Mouse (Mus musculus) cerebellum, postnatal 10 days (tissue): ENCODE results near the gene B3galt4.
A peak's percentile ranks its signal among the peaks of the same experiment; 100 is the strongest.
"Not testable (repeated sequence)": the region's sequence is repeated elsewhere in the genome, so short reads cannot be mapped to it uniquely, and the experiment has no call there.

ENCODE experiments used
- DNase-seq, 2 experiments: peaks; one replicate each; pipeline ENCODE4 v3.0.0; 2021; ENCODE audit warnings: mixed read lengths in 2 of 2

B3galt4 gene

DNA sequence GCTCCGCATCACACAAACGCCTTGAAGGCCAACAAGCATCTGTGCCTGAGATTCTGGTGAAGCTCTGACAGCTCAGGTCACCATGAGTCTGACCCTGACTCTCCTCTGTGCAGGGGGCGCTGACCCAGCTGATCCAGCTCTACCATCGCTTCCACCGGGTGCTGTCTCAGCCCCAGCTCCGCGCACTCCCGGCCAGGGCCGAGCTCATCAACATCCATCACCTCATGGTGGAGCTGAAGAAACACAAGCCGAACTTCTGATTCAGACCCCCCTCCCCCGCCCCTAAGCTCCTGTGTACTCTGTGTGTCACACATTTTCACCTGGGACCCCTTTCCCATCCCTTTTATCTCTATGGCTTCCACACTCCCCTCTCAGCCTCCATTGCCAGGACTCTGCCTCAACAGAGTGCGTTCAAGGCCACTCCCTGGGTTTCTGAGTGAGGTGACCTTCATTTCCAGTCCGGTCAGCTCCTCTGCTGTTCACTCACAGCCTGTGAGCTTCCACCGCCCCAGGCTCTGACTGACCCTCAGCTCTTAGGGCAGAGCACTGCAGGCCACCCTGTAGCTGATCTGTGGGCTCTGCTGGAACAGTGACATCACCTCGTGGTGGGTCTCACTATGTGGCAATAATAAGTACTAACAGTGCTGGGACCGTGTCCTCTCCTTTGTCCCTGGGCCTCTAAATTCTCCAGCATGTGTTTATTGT lies 14.7 kb upstream of the B3galt4 start:
- no peak for DNase-seq

DNA sequence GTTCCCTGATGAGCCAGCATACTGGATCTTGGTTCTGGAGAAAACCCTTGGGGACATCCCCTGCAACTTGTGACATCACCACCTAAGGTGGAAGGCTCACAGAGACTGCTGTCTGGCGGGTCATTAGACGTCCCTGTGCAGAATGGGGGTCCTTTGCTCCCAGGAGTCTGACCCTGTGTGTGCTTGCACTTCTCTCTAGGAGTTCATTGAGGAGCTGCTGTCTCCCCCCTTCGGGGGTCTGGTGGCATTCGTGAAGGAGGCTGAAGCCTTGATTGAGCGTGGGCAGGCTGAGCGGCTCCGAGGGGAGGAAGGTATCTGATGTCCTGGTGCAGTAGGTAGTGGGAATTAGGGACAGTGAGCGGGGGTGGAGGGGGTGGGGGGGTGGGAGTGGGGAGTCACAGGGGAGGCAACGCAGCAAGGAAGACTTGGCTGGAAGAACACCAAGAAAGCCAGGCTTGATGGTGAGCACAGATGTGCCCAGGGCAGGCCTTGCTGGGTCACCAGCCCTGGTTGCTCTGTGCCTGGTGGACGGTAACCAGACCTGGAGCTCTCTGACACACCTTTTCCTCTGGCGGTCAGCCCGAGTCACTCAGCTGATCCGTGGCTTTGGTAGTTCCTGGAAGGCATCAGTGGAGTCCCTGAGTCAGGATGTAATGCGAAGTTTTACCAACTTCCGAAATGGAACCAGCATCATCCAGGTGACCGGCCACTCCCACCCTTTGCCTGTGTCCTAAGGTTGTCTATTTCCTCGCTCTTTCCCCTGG lies 14.0 kb upstream of the B3galt4 start:
- DNase-seq: no peak

DNA sequence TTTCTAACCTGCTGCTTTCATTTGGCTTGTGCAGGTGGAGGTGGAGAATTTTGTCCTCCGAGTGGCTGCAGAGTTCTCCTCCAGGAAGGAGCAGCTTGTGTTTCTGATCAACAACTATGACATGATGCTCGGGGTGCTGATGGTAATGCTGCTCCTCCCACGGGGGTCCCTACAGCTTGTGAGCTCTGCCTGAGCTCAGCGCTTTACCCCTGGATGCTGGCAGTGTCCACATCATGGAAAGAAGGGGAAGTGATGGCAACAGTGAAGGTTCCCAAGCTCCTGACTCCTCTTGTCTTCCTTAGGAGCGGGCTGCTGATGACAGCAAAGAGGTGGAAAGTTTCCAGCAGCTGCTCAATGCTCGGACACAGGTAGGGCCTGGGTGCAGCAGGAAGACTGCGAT lies 11.6 kb upstream of the B3galt4 start:
- no peak for DNase-seq

DNA sequence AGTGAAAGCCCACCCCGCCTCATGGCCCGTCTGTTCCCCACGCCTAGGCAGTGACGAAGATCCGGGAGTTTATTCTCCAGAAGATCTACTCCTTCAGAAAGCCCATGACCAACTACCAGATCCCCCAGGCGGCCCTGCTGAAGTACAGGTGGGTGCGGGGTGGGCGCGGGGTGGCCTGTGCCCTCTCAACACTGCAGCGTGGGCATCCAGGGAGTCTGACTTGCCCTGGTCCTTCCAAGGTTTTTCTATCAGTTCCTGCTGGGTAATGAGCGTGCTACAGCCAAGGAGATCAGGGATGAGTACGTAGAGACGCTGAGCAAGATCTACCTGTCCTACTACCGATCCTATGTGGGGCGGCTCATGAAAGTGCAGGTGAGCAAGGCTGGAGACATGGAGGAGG lies 8.7 kb upstream of the B3galt4 start:
- DNase-seq: no peak

DNA sequence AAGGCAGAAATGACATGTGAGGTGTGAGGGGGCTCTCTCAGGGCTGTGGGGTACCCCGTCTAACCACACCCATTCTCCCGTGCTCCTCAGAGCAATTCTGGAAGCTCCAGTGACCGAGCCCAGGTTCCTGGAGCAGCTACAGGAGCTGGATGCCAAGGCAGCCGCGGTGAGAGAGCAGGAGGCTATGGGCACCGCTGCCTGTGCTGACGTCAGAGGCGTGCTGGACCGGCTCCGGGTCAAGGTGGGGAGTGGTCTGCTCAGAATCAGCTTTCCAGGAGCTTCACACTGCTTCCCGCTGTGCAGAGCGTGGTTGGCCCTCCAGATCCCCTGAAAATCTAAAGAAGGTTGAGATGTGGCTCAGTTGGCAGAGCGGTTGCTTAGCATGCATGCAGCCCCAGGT lies 7.8 kb upstream of the B3galt4 start:
- DNase-seq: no peak

DNA sequence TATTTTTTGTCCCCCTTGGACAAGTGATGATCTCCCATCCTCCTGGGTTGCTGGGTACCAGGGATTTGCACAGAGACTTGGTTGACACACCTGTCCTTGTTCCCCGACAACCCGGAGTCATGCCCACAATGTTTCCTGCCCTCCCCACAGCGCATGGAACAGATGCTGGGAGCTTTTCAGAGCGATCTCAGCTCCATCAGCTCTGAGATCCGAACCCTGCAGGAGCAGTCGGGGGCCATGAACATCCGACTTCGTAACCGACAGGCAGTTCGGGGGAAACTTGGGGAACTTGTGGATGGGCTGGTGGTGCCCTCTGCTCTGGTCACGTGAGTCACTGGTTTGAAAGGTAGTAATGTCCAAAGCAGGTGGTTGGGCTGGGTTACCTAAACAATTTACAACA lies 7.2 kb upstream of the B3galt4 start:
- no peak for DNase-seq

DNA sequence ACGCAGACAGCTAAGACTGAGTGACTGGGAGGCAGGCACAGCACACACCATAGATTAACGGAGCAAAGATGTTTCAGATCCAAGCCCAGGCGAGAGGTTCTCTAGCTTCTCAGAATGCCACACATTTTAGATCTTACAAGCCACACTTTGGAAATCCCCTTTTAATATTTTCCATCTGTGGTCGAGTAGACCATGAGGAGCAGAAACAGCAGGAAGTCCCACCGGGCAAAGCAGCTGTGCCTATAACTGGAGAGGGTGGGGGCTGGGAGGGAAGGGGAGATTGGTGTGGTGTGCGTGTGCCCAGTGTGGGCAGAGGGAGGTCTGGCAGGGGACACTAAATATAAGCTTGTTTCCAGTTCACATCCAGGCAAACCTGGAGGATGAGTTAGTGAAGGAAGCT lies 6.2 kb upstream of the B3galt4 start:
- no peak for DNase-seq

DNA sequence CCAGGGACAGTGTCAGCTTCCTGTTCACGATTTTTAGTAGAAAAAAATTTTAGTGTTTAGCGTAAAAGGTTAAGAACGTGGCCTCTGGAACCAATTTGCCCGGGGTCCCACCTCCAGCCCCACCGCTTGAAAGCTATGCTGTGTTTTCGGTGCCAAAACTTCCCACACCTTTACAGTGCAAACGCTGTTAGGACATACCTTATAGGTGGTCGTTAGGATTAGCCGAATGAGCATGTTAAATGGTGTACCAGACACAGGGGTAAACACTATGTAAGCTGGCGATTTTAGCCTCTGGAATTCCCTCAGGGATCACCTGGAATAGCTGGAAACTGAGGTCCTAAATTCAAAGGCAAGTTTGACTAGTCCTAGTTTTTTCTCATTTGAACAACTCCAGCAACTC lies 5.0 kb upstream of the B3galt4 start:
- DNase-seq: no peak

DNA sequence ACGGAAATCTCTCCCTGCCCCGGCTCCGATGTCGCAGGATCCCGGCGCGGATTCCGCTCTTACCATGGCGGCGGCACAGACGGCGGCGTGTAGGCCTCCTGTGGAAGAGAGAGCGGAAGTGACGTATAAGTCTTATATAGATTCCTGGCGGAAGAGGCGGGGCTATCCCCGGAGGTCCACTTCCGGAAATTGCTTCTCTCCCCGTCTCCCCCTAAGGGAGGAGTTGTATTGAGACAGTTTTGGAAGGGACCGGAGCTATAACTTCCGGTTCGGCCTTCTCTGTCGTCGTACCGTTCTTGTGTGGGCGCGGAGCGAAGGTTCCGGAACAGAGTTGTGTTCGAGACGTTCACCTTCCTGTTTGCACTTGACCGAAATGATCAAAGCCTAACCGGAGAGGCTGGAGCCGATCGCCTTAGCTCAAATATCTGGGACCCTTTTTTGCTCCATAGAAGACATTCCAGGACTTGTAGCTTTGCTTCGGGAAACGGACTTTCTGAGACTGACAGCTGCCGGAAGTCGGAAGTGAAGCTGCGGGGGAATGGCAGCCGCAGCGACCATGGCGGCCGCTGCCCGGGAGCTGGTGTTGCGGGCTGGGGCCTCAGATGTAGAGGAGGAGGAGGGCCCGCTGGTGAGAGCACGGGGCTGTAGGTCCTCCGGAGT lies 4.4 kb upstream of the B3galt4 start, which contains the start of the genes Vps52 and Rps18:
Gene Vps52, plus strand, starts transcription at position 258 of the 660 bp plus-strand sequence.
Gene Rps18, minus strand, starts transcription at position 447 of the 660 bp plus-strand sequence.
- DNase-seq: peak; percentile 97 to 99

DNA sequence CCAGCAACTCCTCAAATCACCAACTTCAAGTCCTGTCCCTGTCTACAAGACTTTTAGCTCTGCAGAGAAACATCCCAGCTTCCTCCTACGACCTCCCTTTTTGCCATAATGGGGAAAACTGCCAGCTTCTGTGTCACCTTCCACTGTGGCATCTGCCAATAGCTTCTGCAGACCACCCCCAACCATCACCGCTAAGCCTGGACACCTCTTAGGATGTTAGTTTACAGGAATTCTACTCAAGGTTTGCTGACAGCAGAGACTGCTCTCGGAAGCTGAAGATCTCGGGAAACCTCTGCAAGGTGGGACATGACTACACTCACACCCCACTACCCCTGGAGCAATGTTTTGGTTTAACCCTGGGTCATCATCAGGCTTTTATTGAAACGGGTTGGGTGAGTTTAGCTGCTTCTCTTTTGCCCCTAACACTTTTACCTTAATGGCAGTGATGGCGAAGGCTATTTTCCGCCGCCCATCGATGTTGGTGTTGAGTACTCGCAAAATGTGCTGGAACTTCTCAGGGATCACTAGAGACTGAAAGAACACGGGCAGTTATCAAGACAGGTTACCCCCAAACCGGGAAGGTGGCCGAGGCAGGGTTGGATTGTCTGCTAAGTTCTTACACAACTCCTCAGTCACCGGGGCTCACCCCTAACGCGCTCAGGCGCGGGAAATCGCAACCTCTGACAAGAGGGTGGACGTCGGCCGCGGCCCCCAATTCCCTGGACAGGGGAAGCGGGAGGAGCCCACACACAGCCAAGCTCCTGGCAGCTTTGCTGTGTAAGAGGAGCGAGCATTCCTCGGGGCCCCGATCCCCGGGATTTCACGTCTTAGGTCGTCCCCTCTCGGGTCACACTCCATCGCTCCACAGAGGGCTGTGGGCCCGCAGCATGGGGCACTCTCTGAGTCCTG lies 3.6 kb upstream of the B3galt4 start:
- DNase-seq: no peak

DNA sequence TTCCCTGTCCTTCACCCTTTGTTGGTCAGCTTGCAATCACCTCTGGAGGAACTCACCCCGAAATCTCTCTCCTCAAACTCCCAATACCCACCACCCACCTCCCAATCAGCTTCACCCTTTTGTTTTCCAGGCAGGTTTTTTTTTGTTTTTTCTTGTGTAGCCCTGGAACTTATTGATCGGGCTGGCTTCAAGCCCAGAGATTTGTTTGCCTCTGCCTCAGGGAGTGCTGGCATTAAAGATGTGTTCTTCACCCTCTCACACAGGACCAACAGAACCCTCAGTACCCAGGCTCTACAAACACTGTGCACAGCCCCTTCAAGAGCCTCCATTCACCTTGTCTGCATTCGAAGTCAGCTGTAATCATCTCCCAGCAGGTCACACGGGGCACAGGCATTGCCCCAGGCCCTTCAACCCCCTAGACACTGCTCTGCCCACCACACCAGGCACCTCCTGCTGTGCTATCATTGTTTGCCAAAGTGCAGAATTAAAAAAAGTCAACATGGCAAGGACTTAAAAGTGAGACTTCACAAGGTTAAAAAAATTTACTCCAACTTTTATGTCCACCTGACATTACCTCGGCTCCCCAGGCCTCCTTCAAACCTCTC lies 2.8 kb upstream of the B3galt4 start:
- DNase-seq: no peak

DNA sequence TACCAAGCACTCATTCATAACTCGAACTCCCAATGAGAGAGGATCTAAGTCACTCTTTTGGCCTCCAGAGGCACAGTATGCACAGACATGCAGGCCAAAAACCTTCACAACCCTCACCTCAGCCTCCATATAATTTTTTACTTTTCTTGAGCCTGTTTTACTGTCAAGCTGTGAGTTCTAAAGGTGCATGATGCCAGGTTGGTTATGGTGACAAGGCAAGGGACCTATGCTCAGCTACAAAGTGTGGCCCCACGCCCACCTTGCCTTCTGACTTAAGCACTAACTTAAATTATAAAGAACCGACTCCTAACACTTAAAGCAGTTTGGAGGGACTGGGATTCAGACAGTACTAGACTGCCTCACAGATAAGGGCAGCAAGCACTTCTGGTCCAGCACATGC lies 2.0 kb upstream of the B3galt4 start:
- DNase-seq: no peak

DNA sequence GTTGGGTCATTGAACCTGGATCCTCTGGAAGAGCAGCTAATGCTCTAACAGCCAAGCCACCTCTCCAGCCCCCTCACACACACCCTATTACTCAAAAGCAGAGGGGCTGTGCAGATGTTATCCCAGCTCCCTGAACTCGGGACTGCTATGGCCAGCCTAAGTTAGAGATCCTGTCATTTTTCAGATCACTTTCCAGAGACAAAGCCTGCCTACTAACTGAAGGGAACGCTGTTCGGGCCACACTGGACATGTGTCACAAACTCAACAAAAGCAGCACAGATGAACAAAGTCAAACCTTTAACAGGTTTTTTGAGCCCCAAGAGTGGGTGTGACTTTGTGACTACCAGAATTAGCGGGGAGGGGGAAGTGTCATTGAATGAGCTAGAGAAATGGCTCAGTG lies 1.6 kb upstream of the B3galt4 start:
- no peak for DNase-seq

DNA sequence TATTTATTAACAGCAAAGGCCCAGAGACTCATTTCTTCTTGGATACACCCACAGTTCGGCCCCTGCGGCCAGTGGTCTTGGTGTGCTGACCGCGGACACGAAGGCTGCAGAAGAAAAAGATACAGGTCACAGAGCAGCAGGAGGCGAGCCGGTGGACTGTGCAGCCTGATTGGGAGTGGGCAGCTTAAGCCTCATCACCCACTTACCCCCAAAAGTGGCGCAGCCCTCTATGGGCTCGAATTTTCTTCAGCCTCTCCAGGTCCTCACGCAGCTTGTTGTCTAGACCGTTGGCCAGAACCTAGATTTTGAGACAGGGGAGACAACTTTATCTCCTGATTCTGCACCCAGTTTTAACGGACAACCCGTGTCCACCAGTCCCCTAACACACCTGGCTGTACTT lies 727 bp upstream of the B3galt4 start:
- not testable (repeated sequence) for DNase-seq

DNA sequence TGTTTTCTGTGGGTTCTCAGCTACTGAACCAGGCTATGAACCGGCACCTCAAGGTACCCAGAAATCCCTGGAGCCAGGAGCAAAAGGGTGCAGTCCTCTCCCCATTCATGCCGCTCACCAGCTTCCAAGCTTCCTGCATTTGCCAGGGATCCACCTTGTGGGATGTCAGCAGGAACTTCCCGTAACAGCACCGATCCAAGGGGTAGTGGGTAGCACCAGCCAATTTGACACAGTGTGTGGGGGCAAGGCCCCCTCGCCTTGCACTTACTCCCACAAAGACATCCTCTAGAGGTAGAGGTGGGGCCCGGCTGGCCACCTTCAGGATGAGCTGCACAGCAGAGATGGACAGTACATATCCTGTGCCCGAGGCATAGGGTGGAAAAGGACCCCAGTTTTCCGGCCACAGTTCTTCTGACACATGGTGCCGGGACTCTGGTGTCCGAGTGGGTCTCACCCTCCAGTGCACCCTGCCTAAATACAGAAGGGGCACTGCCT lies 1.1 kb downstream of the B3galt4 start:
- no peak for DNase-seq

DNA sequence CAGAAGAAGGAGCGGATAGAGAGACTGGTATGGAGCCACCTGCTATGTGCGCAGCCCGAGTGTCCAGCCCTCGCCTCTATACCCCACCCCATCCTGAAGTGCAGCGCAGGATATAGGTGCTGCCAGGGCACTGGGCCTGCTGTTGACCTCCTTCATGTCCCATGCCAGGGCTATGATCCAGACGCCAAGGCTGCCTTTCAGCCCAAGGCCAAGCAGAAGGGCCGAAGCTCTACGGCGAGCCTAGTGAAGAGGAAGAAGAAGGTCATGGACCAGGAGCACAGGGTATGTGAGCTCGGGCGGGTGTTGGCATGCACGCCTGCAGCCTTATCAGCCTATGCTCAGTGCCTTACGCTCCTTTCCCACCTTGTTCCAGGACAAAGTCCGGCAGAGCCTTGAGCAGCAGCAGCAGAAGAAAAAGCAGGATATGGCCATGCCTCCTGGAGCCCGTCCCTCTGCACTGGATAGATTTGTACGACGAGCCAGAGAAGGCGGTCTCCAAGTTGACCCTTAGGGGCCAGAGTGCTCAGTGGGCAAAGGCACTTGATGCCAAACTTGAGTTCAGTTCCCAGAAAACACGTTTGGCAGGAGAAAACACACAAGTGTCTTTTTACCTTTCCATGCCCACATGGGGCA lies 2.3 kb downstream of the B3galt4 start:
- no peak for DNase-seq

DNA sequence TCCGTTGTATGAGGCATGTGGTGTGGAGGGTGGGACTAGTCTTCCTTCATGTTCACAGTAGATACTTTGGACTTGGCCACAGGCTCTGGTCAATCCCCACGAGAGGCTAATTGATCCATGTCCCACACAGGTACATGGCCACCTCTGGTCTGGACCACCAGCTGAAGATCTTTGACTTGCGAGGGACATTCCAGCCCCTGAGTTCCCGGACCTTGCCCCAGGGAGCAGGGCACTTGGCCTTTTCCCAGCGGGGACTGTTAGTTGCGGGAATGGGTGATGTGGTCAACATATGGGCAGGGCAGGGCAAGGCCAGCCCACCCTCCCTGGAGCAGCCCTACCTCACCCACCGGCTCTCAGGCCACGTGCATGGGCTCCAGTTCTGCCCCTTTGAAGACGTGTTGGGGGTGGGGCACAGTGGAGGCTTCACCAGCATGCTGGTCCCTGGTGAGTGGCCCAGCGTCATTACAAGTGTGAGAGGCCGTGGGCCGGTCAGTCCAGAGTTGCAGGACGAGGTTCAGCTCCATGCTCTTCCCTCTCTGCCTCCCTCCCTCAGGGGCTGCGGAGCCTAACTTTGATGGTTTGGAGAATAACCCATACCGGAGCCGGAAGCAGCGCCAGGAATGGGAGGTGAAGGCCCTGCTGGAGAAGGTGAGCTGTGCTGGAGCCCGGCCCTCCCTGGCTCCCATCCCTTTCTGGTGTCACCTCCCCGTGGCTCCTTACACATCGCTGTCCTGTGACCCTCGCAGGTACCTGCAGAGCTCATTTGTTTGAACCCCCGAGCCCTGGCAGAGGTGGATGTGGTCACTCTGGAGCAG lies 3.0 kb downstream of the B3galt4 start:
- no peak for DNase-seq

DNA sequence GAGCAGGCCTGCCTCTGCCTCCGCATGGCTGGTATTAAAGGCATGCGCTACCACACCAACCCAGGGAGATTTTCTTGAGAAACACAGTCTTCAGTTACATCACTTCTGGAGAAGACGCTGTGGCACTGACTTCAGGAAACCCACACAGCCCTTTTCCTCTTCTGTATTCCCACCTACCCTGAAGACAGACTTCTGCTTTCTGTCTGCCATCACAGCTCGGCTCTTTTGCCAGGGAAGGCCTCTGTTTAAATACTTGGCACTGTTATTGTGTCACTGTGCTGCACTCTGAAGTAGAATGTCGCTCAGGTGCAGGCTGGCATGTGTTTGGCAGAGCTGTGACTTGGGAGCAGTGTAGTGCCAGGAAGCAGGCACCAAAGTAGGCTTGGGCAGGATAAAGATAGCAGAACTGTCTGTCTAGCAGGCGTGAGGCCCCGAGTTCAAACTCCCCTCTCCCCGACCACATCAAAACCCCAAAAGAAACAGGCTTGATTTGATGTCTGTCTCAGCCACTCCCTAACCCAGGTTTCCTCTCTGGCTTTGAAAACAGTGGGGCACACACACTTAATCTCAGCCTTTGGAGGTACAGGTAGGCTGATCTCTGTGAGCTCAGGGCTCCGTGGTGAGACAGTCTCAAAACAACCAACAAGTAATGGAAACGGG lies 3.7 kb downstream of the B3galt4 start:
- no peak for DNase-seq

DNA sequence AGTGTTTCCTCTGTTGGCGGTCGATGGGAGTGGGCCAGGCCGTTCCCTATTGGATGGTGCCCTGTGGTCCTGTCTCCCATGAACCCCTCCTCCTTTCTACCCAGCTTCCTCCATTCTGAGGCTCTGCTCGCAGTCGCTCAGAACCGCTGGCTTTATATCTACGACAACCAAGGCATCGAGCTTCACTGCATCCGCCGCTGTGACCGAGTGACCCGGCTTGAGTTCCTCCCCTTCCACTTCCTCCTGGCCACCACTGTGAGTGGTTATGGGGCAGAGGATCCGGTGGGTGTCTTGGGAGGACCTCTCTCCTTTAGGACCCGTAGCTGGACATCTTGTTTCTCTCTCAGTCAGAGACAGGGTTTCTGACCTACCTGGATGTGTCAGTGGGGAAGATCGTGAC lies 7.8 kb downstream of the B3galt4 start:
- no peak for DNase-seq

DNA sequence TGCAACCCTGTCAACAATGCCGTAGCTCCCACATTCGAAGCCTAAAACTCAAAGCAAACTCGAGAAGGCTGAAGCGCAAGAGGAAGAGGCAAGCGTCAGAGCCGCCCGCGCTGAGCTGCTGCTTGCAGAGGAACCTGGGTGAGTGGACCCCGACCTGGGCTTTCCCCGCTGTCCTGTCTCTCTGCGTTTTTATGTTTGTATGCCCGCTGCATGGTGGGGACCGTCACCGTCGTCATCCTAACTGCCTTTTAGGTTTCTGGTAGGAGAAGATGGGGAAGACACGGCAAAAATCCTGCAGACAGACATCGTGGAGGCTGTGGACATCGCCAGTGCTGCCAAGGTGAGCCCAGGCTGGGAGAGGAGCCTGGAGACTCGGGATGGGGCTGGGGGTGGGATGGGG lies 9.9 kb downstream of the B3galt4 start:
- DNase-seq: no peak
